Mouse (Mus musculus) urinary bladder, postnatal 14 days (tissue): ENCODE measurements at regions not wholly inside any gene's neighbourhood (a gene's known extent, or its start where the extent isn't known, plus 50 kb on each side); places are given as distances from the start of the nearest gene placed in this dataset.

Experiments
- DNase-seq: peaks from one replicate; pipeline ENCODE4 v3.0.0; 2021; ENCODE audit warnings: low spot score

DNA sequence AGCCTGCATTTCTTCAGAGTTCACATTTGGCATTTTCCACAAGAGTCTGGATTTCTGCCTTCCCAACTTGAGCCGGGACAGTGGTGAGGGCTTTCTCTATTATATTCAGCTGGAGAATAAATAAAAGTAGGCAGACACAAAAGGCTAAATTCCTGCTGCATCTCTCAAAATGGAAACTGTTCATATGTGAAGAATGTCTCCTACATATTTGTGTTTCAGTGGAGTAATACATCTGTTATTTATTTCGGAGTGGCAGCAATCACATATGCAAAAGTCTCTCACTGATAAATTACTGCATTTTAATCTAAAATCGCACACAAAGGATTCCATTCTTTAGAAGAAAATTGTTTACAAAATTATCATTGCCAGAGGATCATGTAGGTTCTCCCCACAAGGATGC lies 230.9 kb upstream of the Tank start:
- DNase-seq = no peak

- no peak for DNase-seq
Measured at GRCm38 (mm10) chr2:61346012-61346760, 232.2 kb upstream of the Tank start.

- no peak for DNase-seq
Measured at GRCm38 (mm10) chr2:61345311-61345710, 233.1 kb upstream of the Tank start.

DNA sequence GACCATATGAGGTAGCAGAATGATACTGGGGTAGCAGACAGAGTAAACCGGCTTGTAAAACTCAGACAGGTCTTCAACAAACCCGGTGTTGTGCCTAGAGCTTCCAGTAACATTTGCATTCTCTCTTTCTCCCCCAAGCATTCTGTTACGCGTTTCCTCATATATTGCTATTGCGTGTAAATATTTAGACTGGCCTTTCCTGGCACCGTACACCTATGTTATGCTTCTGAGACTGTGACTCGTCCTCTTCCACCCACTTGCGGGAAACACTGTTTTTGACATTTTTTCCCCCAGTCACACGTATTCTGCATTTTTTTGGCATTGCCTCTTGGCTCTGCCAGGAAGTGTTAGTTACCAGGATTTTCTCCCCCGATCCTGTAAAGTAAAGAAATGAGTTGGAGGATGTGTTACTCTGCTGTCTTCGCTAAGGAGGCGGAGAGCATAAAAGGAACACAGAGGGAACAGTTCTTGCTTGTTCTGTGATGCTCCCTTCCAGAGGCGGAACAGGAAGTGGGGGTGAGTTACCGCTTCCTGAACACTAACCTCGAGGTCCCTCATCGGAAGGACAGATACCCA lies 233.7 kb upstream of the Tank start:
- no peak for DNase-seq

DNA sequence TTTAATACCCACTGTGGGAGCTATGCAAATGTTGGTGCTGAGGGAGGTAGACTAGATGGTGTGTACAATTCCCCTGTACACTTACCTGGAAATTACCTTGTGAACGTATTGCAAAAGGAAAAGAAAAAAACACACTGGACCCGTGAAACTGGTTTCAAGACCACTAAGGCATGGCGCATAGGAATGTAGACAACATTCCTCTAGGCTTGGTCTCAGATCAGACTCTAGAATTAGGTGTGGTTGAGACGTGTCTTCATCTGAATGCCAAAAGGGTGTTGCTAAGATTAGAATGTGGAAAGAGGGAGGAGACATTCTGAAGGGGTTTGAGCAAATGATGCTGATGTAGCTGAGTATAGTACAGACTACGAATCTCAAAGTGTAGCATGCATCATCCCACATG lies 237.1 kb upstream of the Tank start:
- DNase-seq = no peak

DNA sequence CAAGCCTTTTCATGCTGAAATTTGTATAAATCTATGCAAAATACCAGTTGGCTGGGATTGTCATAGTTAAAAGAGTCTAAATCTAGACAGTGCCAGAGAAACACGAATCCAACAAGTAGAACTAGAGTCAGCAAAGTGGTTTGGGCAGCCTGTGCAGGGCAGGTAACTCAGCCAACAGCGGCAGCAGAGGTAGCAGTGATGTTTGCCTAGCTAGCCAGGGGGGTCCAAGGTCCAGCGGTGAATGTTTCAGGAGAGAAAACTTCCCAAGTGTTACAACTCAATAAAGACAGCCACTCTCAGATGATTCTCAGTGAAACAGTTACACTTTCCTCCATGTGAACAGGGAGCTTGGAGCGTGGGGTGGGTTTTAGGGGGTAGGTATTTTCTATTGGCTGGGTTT lies 259.2 kb upstream of the Tank start:
- no peak for DNase-seq

- no peak for DNase-seq
Measured at GRCm38 (mm10) chr2:61310405-61310804, 268.0 kb upstream of the Tank start.

GRCm38 (mm10) chr2:61309219-61309618 lies 269.2 kb upstream of the Tank start:
- DNase-seq = peak; percentile 14

GRCm38 (mm10) chr2:61297135-61297534 lies 281.2 kb upstream of the Tank start:
- peak; percentile 54 for DNase-seq

DNA sequence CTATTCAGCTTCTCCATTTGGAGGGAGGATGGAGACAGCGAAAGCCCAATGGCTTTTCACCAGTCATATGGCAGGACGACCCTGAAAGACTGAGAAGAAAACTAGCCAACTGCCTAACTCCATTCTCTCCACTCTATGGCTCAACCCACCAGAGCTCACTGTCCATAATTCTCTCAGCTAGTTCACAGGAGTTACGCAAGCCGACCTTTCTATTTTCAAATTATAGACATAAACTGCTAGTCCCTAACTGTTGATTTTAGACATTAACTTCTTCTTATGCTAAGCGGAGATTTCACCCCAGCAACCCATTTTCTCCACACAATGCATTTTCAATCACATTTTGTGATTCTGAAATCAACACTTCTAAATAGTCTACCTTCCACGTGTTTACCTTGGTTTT lies 281.8 kb upstream of the Tank start:
- DNase-seq = no peak

GRCm38 (mm10) chr2:61295261-61295964 lies 283.0 kb upstream of the Tank start:
- peak; percentile 53 for DNase-seq

DNA sequence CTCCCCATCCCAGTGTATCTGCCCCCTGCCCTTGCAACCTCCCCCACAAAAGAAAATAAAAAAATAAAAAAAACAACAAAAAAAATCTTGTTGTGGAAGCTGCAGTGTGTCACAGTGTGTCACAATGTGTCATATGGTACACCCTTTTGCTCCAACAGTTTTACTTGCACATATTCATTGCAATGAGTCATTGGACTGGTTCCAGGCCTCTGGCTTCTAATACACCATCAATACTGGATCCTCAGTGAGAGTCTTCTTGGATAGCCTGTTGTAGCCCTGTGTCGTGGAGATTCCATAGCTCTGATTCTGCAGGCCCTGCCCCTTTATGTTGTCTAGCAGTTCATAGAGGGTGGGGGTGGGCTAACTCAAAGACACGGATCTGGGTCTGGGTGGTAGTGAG lies 290.1 kb upstream of the Tank start:
- no peak for DNase-seq

DNA sequence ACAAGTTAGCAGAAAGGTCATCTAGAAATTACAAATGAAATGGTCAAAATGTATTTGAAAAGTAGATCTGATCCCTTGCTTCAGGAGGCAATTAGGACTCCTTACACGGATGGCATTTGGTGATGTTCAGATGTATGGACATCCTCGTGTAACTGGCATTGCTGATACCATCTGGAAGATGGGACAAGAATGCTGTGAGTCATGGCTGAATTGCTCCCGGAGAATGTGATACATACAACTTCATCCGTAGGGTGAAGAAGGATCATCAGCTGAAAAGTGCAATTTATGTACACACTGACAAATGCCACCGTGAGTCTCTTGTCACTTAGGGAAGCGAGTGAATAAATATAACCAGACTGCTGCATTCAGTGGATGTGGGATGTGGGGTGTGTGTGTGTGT lies 293.7 kb upstream of the Tank start:
- DNase-seq = peak; percentile 6

DNA sequence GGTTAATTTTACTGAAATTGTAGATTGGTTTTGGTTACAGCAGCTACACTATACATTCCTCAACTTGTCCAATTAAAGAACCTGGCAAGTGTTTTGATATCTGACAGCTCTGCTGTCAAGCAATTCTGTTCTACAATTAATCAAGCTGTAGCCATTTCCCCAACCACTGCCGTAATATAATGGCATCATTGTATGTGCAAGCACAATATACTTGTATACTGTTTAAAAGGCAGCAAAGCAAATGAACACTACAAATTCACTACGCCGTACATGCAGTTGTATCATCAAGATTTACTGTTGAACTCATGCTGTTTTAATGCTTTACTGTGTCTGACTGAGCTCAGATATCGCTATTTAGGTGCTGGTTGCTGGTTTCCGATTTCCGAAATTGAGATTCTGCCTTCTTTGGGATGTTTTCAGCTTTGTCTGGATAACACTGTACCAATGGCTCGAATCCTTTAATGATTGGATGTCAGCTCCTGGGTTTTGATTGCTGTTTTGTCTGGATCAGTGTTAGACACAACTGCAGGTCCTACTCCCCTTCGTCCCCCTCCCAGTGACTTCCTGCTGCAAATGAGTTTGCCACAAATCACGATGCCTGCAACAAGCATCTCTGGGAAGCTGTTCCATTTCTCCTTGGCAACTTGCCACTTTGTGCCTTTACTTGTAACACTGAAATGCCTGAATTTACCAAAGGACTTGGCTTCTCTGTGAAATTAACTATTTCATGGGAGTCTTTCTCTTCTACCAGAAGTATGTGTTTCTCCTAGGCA lies 294.4 kb upstream of the Tank start:
- no peak for DNase-seq

DNA sequence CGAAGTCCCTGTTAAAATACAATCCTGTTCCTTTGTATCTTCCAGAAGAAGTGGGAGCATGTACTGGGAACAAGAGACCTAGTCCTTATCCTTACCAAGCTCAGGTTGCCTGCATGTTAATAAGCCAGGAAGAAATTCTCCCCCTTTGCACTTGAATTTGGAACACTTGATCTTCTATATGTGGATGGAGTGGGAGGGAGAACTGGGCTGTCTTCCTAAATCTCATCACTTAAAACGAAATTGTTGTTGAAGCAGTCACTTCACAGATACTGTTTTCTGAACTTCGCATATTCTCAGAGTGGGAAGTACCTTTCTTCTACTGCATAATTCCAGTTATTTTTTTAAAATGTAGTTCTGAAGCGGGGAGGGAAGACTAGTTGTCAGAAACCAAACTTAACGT lies 305.7 kb upstream of the Tank start:
- DNase-seq = no peak

DNA sequence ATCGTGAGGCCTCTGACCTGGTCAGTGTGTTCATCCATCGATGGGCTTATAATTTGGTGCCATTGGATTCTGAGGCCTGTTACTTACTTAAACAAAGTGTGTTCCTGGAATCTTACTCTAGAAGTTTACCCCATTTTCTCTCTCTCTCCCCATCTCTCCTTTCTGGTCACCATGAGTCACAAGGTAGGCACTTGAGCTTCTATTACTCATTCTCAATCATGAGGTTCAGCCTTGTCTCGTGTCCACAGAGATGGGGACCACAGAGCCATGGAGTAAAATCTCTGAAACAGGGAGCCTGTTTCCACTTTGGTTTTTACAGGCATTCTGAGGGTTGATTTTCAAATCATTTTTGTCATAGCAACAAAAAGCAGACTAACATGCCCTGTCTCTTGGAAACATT lies 304.7 kb upstream of the Rbms1 start:
- DNase-seq = no peak

DNA sequence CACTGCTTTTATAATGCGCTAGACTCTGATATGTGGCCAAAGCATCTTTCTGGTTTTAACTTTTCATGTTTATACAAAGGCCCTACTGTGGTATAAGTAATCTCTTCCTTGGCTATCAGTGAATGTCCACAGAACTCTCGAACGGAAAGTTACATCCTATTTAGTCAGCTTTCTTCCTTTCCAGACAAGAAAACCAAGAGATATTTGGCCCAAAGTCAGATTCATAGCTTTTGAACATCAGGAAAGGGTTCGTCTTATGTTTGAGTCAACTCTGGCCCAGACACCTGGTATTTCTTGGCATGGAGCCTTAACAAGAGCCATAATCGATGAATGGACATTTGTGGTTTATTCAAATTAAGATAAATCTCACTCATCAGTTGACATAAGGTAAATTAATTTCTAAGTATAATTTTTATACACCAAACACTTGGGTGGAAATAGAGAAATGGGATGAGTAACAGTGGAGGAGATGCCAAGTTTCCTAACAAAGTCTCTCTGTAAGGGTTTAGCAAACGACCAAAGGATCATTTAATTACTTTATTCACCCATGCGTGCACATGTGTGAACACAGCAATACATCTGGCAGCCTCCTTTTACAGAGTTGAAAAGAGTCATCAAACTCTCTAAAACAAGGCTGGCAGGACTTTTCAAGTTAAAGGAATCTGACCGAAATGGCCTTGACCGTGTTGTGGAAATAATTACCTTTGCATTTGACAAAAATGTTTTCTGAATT lies 287.2 kb upstream of the Rbms1 start:
- no peak for DNase-seq

DNA sequence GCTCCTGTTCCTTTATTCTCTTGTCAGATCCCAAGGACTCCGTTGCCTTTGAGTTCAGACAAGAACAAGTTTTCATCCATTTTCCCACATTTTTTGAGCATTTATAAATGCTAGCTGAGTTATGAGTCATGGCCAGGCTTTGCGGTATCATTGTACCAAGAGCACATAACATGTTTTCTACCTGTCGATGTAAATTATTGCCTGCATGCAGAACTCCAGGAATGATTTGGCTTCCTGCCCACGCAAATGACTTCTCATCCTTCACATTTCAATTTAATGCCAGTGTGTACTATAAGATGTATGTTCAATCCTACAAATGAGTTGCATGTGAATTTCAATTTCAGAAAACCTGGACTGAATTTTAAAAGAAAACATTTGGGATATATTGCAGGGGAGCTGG lies 285.0 kb upstream of the Rbms1 start:
- DNase-seq = peak; percentile 6

DNA sequence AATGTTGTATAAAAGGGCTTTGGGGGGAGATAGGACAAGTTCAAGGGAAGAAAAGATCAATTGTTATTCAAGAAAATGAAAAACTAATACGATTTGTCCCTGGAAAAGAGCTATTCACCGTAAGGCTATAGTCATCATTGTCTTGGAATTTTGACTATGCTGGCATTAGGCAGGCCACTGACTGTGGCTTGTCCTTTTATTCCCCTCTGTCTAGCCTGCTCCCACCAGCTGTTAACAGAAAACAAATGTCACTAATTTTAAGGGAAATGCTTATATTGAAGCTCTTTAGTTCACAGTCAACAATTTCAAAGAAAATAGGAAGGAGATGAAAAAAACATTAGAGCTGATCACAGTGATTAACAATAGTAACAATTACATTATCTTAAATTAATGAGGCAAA lies 284.3 kb upstream of the Rbms1 start:
- no peak for DNase-seq

GRCm38 (mm10) chr2:61246691-61247258 lies 283.8 kb upstream of the Rbms1 start:
- DNase-seq = no peak

GRCm38 (mm10) chr2:61245526-61245925 lies 282.5 kb upstream of the Rbms1 start:
- DNase-seq = no peak

GRCm38 (mm10) chr2:61221676-61222075 lies 258.7 kb upstream of the Rbms1 start:
- no peak for DNase-seq
